Mouse (Mus musculus) stomach, embryonic 15.5 days (tissue): ENCODE data around the gene Fsd2. TPM values are rescaled to one million over a fixed set of nuclear protein-coding genes. Genes with fewer than 3 reads are reported as not detected.

Experiments used
- ATAC-seq: fragments of 200-750 bp; cut with Nextera tagmentation; 2 replicates; pipeline ENCODE4 v1.8.0; 2017; ENCODE audit warnings: low read depth, moderate number of reproducible peaks, moderate TSS enrichment; ENCODE audit not compliant: insufficient read depth, low FRiP score
- H3K27ac ChIP-seq: fragments of 300-500 bp; sonication (generic); 2 replicates; pipeline ENCODE4 v1.5.1; 2015; ENCODE audit warnings: mild to moderate bottlenecking, inconsistent platforms
- H3K27me3 ChIP-seq: fragments of 300-500 bp; sonication (generic); replicated peaks from 2 replicates; pipeline ENCODE4 v1.6.1; 2015; ENCODE audit warnings: inconsistent platforms
- H3K36me3 ChIP-seq: fragments of 300-500 bp; sonication (generic); 2 replicates; pipeline ENCODE4 v1.6.1; 2015; ENCODE audit warnings: inconsistent platforms
- H3K4me1 ChIP-seq: fragments of 300-500 bp; sonication (generic); 2 replicates; pipeline ENCODE4 v1.6.1; 2015; ENCODE audit warnings: inconsistent platforms
- H3K4me2 ChIP-seq: fragments of 300-500 bp; sonication (generic); 2 replicates; pipeline ENCODE4 v1.6.1; 2015; ENCODE audit warnings: mild to moderate bottlenecking, inconsistent platforms
- H3K4me3 ChIP-seq: fragments of 300-500 bp; sonication (generic); replicated peaks from 2 replicates; pipeline ENCODE4 v1.5.1; 2015; ENCODE audit warnings: inconsistent platforms
- H3K9ac ChIP-seq: fragments of 300-500 bp; sonication (generic); 2 replicates; pipeline ENCODE4 v1.6.1; 2015; ENCODE audit warnings: inconsistent platforms
- H3K9me3 ChIP-seq: fragments of 300-500 bp; sonication (generic); 2 replicates; pipeline ENCODE4 v1.6.1; 2016; ENCODE audit warnings: inconsistent platforms
- WGBS: fragments of 180-500 bp; shearing (Covaris S2); methylation state at CpG from one replicate; pipeline ENCODE4 v1.1.7; 2015; 5-methylcytosine and 5-hydroxymethylcytosine counted together
- polyA plus RNA-seq: library from polyadenylated mRNA; unstranded; fragments of >200 nt; fragmentation: Nextera tagmentation; extraction: Ambion mirVana; gene quantifications from 2 replicates; pipeline ENCODE4 v1.2.1, GENCODE M21; 2015

Fsd2 gene
- polyA plus RNA-seq, 1 experiment from 2014 or later: 0.12 TPM

DNA sequence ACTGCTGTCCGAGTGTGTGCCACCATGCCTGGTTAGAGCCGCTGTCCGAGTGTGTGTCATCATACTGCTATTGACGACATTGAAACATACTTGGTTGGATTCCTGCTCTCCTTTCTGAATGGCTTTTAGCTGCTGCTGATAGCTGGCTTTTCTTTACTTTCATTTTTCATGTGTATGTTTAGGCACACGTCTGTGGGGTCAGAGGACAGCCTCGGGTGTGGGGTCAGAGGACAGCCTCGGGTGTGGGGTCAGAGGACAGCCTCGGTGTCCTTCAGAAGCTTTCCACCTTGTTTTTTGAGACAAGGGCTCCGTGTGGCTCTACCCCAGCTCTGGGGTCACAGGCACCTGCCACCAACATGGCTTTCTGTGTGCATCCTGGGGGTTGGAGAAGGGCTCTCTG lies 25.9 kb upstream of the Fsd2 start:
- ATAC-seq: 0 out of 2 replicates have a peak, but pooled peaks have one; percentile 31
- no peaks in the 10 kb centered on the region for H3K4me1 ChIP-seq
- peaks cover 27% of the 10 kb centered on the region for H3K36me3 ChIP-seq
- H3K4me2 ChIP-seq: no peak overlapping the region
- no peak overlapping the region for H3K4me3 ChIP-seq
- H3K27ac ChIP-seq: no peak overlapping the region
- whole genome bisulfite sequencing: 68% methylated on average over 9 of the region's 9 CpGs
- no peaks in the 10 kb centered on the region for H3K27me3 ChIP-seq
- no peak overlapping the region for H3K9ac ChIP-seq
- no peaks in the 10 kb centered on the region for H3K9me3 ChIP-seq

- H3K9me3 ChIP-seq: no peaks in the 10 kb centered on the region
- H3K9ac ChIP-seq: no peak overlapping the region
- H3K4me3 ChIP-seq: no peak overlapping the region
- H3K4me1 ChIP-seq: no peaks in the 10 kb centered on the region
- no peak; the same call in 1 of the 2 replicates for ATAC-seq
- no peak overlapping the region for H3K27ac ChIP-seq
- 77% methylated on average over 4 of the region's 4 CpGs for WGBS
- no peak overlapping the region for H3K4me2 ChIP-seq
- H3K36me3 ChIP-seq: peaks cover 27% of the 10 kb centered on the region
- no peaks in the 10 kb centered on the region for H3K27me3 ChIP-seq
Observed at GRCm38 (mm10) chr7:81587238-81587637, 20.5 kb upstream of the Fsd2 start.

- Histone ChIP-seq H3K27ac (no peak overlapping the region), H3K4me2 (no peak overlapping the region), H3K4me1 (no peaks in the 10 kb centered on the region), H3K9me3 (no peaks in the 10 kb centered on the region), H3K4me3 (no peak overlapping the region), H3K36me3 (peaks cover 25% of the 10 kb centered on the region), H3K9ac (no peak overlapping the region), H3K27me3 (no peaks in the 10 kb centered on the region)
- ATAC-seq: no peak
- WGBS: 82% methylated on average over 7 of the region's 7 CpGs
Observed at GRCm38 (mm10) chr7:81585326-81585725, 18.6 kb upstream of the Fsd2 start.

DNA sequence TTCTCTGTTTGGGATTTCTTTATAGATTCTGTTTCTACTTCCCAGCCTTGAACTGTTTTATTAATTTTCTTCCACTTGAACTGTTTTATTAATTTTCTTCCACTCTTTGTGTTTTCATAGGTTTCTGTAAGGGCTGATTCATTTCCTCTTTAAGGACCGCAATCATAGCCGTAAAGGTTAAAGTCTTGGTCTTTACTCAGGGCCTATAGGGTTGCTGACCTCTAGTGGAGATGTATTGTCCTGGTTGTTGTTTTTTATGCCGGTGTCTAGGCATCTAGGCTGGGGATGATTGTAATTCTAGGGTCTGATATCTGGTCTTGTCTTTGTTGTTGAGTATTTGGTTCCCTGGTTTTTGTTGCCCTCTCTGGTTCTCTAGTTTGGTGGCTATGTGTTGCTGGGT lies 16.8 kb upstream of the Fsd2 start:
- Histone ChIP-seq H3K9me3 (no peaks in the 10 kb centered on the region), H3K36me3 (peaks cover 30% of the 10 kb centered on the region), H3K4me3 (no peak overlapping the region), H3K4me2 (no peak overlapping the region), H3K4me1 (no peaks in the 10 kb centered on the region), H3K27ac (no peak overlapping the region), H3K9ac (no peak overlapping the region), H3K27me3 (no peaks in the 10 kb centered on the region)
- no peak for ATAC-seq
- WGBS: 63% methylated on average over 3 of the region's 3 CpGs

- Histone ChIP-seq H3K4me1 (no peaks in the 10 kb centered on the region), H3K9ac (no peak overlapping the region), H3K4me3 (no peak overlapping the region), H3K27me3 (no peaks in the 10 kb centered on the region), H3K4me2 (no peak overlapping the region), H3K36me3 (0 out of 2 replicates have a peak, but pooled peaks cover 5% of the 10 kb centered on the region), H3K27ac (no peak overlapping the region), H3K9me3 (no peaks in the 10 kb centered on the region)
- no peak for ATAC-seq
- 91% methylated on average over 5 of the region's 5 CpGs for WGBS
Observed at GRCm38 (mm10) chr7:81579312-81579711, 12.6 kb upstream of the Fsd2 start.

DNA sequence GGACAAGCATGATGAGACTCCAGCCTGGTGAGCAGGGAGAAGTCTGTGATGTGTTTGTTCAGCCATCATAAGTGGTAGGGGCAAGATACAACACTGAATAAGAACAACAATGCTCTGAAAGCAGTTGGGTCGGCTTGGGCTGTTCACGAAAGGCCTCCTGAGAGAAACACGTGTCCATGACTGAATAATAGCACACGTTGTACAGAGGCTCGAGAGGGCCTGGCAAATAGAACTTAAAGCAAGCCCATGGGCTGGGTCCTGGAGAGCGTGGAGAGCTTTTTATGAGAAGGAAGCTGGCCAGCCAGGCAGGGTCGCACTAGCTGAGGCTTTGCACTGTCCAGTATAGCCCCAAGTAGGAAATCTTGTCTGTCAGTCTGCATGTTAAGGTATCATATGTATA lies 11.7 kb upstream of the Fsd2 start:
- Histone ChIP-seq H3K9me3 (no peaks in the 10 kb centered on the region), H3K27me3 (no peaks in the 10 kb centered on the region)
- ATAC-seq: no peak

GRCm38 (mm10) chr7:81577872-81578271 lies 11.1 kb upstream of the Fsd2 start:
- Histone ChIP-seq H3K27me3 (no peaks in the 10 kb centered on the region), H3K4me2 (no peak overlapping the region), H3K4me3 (no peak overlapping the region), H3K9me3 (no peaks in the 10 kb centered on the region), H3K36me3 (0 out of 2 replicates have a peak, but pooled peaks cover 5% of the 10 kb centered on the region), H3K27ac (no peak overlapping the region), H3K4me1 (no peaks in the 10 kb centered on the region; the same call in 1 of the 2 replicates), H3K9ac (no peak overlapping the region)
- no peak for ATAC-seq
- 95% methylated on average over 3 of the region's 3 CpGs for WGBS

More for the DNA sequence above, 11.7 kb upstream of the Fsd2 start:
- 0 out of 2 replicates have a peak, but pooled peaks cover 5% of the 10 kb centered on the region for H3K36me3 ChIP-seq
- H3K4me2 ChIP-seq: no peak overlapping the region
- H3K9ac ChIP-seq: no peak overlapping the region
- no peak overlapping the region for H3K4me3 ChIP-seq
- no peaks in the 10 kb centered on the region for H3K4me1 ChIP-seq
- H3K27ac ChIP-seq: no peak overlapping the region
- 89% methylated on average over 7 of the region's 7 CpGs for WGBS

GRCm38 (mm10) chr7:81575606-81576005 lies 8.9 kb upstream of the Fsd2 start:
- Histone ChIP-seq H3K27ac (no peak overlapping the region), H3K36me3 (0 out of 2 replicates have a peak, but pooled peaks cover 5% of the 10 kb centered on the region), H3K4me2 (no peak overlapping the region), H3K27me3 (no peaks in the 10 kb centered on the region), H3K9me3 (no peaks in the 10 kb centered on the region), H3K4me1 (no peaks in the 10 kb centered on the region; the same call in 1 of the 2 replicates), H3K9ac (no peak overlapping the region), H3K4me3 (no peak overlapping the region)
- WGBS: 95% methylated on average over 10 of the region's 10 CpGs
- ATAC-seq: no peak

GRCm38 (mm10) chr7:81573821-81574220 lies 7.1 kb upstream of the Fsd2 start:
- H3K9ac ChIP-seq: no peak overlapping the region
- no peak for ATAC-seq
- H3K36me3 ChIP-seq: no peaks in the 10 kb centered on the region
- no peak overlapping the region for H3K4me2 ChIP-seq
- H3K4me1 ChIP-seq: no peaks in the 10 kb centered on the region; the same call in 1 of the 2 replicates
- no peaks in the 10 kb centered on the region for H3K9me3 ChIP-seq
- H3K27ac ChIP-seq: no peak overlapping the region
- no peaks in the 10 kb centered on the region for H3K27me3 ChIP-seq
- 92% methylated on average over 9 of the region's 9 CpGs for WGBS
- no peak overlapping the region for H3K4me3 ChIP-seq

GRCm38 (mm10) chr7:81573397-81573796 lies 6.7 kb upstream of the Fsd2 start:
- H3K4me1 ChIP-seq: no peaks in the 10 kb centered on the region; the same call in 1 of the 2 replicates
- no peak overlapping the region for H3K27ac ChIP-seq
- no peaks in the 10 kb centered on the region for H3K36me3 ChIP-seq
- no peaks in the 10 kb centered on the region for H3K27me3 ChIP-seq
- no peak overlapping the region for H3K4me2 ChIP-seq
- H3K9ac ChIP-seq: no peak overlapping the region
- ATAC-seq: no peak
- no peaks in the 10 kb centered on the region for H3K9me3 ChIP-seq
- 77% methylated on average over 6 of the region's 6 CpGs for WGBS
- no peak overlapping the region for H3K4me3 ChIP-seq

DNA sequence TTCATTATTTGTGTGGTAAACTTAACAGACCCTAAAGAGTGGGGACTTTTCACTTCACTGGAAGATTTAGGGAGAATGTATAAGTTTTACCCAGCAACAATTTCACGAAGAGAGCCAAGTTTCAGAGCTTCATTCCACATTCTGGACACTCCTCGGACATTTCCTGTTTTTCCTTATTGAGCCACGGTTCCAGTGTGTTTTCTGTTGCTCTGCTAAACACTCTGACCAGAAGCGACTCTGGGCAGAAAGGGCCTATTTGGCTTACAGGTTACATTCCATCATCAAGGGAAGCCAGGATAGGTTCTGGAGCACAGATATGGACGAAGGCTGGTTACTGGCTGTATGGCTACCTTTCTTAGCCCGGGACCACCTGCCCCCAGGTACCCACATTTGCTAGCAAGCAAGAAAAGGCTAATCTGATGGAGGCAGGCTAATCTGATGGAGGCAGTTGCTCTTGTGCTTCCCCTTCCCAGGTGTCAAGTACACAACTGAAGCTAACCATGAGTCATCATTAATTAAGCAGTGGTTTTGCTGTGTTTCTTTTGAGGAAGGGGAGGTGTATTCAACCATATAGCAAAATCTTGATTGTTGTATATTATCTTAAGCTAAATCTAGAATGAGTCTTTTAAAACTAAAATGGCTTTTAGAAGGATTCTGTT lies 6.0 kb upstream of the Fsd2 start:
- H3K27me3 ChIP-seq: no peaks in the 10 kb centered on the region
- H3K9ac ChIP-seq: no peak overlapping the region
- no peak for ATAC-seq
- WGBS: 65% methylated on average over 6 of the region's 6 CpGs
- H3K9me3 ChIP-seq: no peaks in the 10 kb centered on the region
- no peaks in the 10 kb centered on the region; the same call in 1 of the 2 replicates for H3K4me1 ChIP-seq
- H3K27ac ChIP-seq: no peak overlapping the region
- peak overlapping the region; percentile 88 for H3K4me2 ChIP-seq
- H3K4me3 ChIP-seq: peak overlapping the region; percentile 68; the same call in 1 of the 2 replicates
- H3K36me3 ChIP-seq: no peaks in the 10 kb centered on the region

DNA sequence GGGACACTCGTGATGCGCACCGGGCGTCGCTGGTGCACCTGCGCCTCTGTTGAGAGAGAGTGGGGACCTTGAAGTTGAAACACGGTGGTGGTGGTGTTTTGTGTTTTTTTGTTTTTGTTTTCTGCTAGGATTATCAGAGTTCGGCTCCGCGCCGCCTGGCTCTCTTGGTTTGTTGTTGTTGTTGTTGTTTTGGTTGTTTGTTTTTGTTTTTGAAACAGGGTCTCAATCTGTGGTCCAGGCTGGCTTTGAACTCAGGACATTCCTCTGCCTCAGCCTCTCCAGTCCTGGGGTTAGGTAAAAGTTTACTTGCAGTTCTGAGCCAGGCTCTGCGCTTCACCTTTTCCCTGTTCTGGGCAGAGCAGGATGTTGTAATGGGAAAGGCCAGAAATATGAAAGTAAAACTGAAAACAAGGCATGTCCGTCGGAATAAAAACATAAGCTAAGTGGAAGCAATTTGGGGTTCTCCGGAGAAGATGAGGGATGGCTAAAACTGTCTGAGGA lies 5.2 kb upstream of the Fsd2 start:
- WGBS: 14% methylated on average over 15 of the region's 15 CpGs
- ATAC-seq: no peak
- Histone ChIP-seq H3K4me3 (peak overlapping the region; percentile 68), H3K4me2 (peak overlapping the region; percentile 88), H3K9ac (peak overlapping the region; percentile 86), H3K27ac (peak overlapping the region; percentile 91), H3K9me3 (no peaks in the 10 kb centered on the region), H3K36me3 (no peaks in the 10 kb centered on the region), H3K4me1 (no peaks in the 10 kb centered on the region; the same call in 1 of the 2 replicates), H3K27me3 (no peaks in the 10 kb centered on the region)
